Mouse (Mus musculus): ENCODE results near the gene Has1.
"Not testable (repeated sequence)": the region's sequence is repeated elsewhere in the genome, so short reads cannot be mapped to it uniquely, and the experiment has no call there.

Gene Has1

DNA sequence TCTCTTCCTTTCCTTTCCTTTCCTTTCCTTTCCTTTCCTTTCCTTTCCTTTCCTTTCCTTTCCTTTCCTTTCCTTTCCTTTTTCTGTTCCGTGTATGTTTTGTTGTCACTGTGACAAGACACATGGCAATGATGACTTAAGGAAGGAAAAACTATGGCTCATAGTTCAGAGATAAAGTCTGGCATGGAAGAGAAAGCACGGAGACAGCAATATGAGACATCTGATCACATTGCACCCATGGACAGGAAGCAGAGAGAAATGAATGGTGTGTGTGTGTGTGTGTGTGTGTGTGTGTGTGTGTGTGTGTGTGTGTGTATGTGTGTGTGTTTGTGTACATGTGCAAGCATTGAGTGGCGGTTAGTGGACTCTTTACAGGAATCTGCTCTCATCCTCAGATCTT, 10.4 kb downstream of the Has1 start:
- DNase-seq (ENCODE audit: extremely low spot score, low spot score) = not testable (repeated sequence)

DNA sequence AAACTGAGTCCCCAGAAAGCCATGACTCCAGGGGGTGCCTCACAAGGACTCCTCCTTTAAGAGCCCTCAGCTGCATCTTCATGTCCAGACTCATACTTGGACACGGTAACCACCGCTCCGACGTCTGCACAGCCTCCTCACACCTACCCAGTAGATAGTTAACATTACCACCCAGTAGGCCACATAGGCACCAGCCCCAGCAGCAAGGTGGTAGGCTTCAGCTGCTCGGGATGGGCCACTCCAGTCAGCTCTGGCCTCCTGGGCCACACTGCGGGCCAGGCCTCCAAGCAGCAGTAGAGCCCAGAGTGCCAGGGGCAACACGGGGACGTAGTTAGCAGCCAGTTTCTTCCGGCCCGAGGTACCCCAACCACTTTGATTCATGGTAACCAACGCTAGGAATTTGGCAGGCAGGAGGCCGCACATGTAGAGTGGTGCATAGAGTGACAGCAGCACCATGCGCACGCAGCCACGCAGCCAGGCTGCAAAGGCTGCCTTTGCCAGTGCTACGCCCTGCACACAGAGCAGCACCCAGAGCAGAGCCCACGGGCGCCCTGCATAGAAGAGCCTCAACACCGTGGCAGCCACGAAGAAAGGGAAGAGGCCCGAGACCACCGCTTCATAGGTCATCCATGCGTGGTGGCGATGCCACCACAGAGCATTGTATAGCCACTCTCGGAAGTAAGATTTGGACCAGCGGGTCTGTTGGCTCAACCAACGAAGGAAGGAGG, 11.3 kb downstream of the Has1 start:
- no peak for DNase-seq (ENCODE audit: extremely low spot score, low spot score)

DNA sequence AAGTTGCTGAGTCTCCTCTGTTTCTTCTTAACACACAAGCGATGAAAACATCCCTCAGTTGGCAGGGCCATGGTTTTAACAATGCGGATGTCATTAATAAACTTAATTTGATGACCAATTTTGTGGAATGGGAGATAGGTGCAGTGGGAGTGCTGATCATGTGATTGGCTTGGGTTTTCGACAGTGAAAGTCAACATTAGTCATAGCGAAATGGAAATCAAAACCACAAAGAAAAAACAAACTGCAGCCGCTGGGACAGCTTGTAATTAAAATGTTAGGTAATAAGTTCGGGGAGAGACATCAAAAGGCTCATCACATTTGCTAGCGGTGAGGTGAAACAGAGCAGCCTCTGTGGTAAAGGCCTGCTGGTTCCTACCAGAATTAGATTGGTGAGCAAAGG, 14.2 kb downstream of the Has1 start:
- DNase-seq (ENCODE audit: extremely low spot score, low spot score) = no peak

DNA sequence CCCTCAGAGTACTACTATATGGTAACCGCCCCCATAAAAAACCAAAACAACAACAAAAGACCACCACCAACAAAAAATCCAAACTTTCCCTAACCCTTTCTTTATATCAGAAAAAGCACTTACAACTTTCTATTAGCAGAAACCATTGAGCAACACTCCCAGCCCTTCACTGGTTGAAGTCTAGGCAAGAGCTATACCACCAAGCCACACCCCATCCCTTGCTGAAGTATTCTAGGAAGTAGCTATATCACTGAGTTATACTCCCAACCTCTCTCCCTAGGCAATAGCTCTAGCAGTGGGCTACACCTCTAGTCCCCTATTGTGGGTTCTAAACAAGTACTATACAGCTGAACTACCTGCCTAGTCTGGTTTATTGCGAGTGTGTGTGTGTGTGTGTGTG, 15.7 kb downstream of the Has1 start:
- no peak for DNase-seq (ENCODE audit: extremely low spot score, low spot score)

DNA sequence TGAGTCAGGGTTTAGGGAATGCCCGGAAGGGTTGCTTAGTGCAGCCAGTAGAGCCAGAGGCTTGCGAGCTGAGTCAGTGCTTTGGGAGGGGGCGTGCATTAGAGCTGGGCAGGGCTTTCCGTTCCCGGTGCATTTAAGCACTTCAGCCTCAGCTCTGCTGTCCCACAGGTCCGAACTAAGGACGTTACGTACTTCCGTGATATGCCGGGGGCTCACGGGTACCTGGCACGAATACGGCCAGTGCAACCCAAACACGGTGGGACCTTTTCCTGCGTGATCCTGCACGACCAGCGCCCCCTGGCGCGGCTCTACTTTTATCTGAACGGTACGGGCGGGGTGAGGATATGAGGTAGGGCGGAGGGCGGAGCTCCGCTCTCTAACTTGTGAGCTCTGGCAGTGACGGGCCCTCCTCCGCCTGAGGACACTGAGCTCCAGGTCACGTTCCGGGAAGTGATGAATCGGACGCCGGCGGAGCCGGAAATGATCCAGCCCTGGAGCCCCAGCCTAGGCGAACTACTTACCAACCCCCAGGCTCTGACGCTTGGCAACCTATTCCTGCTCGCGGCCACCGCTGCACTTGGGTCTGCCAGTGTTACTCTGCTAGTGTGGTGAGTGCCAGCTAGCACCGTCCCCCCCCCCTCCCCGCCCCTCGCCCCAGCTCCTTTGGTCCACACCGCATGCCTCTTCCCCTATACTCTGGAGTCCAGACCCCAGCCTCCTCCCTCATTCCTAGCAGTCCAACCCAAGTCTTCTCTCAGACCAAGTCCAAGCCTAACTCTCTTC, 16.9 kb downstream of the Has1 start:
- peak; percentile 86 for DNase-seq (ENCODE audit: extremely low spot score, low spot score)

DNA sequence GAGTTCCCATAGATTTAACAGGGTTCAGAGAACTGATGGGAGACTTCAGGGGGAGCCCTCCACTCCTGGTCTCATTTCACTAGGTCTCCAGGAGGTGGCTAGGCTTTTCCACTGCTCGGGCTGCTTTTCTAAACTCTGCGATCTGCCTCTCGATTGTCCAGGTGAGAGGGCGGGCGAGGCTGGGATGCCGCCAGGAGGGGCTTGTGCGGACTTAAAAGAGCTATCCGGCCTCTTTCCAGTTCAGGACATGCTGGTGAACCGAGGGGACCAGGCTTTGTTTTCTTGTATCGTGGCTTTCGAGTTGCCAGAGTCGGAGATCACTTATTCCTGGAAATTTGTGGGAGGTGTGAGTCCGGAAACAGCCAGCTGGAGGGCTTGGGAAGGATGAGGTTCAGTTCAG, 17.6 kb downstream of the Has1 start:
- peak; percentile 46 for DNase-seq (ENCODE audit: extremely low spot score, low spot score)

DNA sequence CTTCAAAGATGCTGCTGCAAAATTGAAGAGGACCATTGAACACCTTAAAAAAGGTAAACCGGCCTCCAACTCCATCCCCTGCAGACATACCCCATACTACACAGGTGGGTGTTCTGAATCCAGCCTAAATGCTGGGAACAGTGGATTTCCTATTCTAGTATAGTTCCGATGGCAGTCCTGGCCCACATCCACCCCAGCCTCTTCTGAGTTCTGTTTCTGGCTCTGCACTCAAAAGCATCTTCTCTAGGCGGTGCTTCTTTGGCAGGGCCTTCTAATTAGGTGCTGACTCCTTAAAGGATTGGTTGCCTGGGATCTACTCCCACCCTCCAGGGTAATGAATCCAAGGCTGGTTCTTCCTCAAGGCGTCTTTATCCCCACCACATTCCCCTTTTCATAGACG, 18.9 kb downstream of the Has1 start:
- no peak for DNase-seq (ENCODE audit: extremely low spot score, low spot score)

DNA sequence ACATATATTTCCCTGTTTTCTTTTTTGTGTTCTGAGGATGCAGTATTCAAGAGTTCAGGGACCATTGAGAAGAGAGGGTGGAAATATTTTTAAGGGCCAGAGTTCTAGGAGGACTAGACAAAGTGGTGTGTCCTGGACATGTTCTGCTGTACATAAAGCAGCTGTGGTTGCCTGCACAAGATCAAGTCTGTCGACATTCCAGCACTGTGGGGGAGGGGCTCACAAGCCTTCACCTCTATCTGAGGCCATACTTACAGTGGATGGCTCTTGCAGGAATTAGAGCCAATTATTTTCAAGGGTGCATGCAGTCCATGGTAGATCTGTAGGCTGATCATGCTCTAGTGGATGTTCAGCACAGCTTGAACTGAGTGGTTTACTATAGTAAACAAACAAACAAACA, 20.1 kb downstream of the Has1 start:
- no peak for DNase-seq (ENCODE audit: extremely low spot score, low spot score)

DNA sequence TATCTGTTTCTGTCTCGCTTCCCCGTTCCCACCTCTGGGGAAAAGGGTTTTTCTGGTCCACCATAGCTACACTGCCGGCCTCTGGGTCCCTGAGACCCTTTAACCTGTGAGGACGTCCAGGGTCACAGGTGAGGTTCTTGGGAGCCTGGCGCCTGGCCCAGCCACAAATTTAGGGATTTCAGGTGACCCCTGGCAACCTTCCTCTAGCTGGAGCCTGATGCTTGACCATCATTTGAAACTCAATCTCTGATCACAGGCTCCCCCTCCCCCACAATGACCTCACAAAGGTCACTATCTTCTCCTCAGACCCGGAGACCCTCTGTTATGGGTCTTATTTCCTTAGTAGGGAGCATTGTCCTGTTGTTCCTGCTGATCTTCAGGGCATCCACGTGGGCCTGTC, 24.3 kb downstream of the Has1 start:
- no peak for DNase-seq (ENCODE audit: extremely low spot score, low spot score)

DNA sequence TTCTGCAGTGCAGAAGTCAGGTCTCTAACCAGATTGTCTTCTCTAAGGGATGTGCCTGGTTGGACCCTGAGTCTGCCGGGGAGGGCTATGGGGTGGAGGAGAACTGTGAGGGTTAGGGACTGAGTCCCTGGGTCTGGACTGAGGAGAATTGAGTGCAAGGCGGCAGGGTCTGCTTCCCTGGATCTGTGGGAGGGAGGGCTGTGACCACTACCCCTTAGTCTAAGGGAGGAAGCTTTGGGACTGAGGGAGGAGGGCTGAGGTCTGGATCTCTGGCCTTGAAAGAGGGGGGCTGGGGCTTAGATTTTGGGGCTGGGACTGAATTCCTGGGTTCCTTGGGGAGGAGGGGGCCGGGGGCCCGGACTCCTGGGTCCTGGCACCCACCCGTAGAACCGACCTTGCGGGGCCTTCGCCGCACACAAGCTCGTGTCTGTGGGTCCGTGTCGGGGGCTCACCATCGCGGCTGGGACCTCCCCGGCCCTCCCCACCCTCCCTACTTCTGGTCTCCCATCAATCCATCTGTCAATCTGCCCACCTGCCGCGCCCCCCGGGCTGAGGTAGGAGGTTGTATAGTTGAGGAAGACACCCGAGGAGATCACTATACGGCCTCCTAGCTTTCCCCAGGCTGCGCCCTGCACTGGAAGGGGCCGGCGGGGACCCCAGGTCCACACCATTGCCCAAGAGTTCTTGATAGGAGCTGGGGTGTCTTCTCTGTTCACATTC, 25.0 kb downstream of the Has1 start:
- DNase-seq (ENCODE audit: extremely low spot score, low spot score) = no peak

DNA sequence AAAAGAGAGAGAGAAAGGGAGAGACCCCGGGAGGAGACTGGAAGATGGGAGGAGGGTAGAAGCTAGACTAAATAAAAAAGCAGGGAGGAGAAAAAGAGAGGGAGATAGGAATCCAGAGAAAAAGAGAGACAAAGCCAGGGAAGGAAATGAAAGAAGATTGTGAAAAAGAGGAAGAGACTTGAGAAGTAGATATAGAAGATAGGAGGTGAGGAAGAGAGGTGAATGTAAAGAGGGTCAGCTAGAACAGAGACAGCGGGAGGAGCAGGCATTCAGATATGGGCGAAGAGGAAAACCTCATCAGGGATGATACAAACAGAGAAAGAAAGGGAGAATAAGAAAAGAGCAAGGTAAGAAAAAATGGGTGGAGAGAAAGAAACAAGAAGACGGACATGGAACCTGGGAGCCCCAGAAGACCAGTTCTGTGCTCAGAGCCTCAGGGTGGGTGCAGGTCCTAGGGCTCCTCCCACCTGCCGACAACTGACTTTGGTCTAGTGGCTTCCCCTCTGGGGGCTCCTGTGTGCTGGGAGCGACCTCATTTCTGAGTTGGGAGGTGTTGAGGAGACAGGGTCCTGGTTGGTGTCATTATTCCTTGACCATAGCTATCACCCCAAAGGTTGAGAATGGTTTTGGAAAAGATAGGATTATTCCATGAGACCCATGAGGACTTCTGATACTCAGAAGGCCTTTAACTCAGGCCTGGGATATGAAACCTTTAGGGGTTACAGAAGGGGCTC, 25.8 kb downstream of the Has1 start:
- DNase-seq (ENCODE audit: extremely low spot score, low spot score) = no peak

DNA sequence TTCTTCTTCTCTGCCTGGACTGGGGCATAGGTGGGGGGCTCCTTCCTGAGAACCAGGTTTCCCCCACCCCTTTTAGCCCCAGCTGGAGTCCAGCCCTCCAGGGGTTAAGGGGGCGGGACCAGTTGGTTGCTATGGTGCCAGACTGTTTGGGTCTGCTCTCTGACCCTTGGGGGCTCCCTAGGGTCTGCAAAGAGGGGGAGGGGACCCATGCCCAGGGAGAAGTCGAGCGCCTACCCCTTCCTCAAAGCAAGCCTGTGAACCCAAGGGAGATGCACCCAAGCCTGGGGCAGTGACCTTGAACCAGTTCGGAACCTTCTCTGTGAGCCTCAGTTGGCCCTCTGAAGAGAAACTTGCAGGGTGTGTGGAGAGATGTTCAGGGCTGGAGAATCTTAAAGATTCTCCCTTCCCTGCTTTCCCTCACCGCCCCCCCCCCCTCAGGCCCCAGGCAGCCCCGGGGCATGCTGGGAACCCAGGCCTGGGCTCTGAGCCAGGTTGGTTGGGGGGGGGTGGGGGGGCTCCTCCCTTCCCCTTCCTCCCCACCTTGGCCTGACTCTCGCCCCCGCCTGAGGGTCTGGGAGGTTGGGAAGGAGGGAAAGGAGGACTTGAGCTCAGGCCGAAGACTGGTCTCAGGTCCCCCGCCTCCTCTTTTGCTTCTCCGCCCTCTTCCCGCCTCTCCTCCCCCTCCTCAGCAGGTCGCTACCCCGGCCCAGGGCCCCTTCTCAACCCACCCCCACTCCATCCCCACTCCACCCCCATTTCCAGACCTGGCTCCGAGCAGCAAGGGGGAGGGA, 26.6 kb downstream of the Has1 start:
- DNase-seq (ENCODE audit: extremely low spot score, low spot score) = peak; percentile 90

DNA sequence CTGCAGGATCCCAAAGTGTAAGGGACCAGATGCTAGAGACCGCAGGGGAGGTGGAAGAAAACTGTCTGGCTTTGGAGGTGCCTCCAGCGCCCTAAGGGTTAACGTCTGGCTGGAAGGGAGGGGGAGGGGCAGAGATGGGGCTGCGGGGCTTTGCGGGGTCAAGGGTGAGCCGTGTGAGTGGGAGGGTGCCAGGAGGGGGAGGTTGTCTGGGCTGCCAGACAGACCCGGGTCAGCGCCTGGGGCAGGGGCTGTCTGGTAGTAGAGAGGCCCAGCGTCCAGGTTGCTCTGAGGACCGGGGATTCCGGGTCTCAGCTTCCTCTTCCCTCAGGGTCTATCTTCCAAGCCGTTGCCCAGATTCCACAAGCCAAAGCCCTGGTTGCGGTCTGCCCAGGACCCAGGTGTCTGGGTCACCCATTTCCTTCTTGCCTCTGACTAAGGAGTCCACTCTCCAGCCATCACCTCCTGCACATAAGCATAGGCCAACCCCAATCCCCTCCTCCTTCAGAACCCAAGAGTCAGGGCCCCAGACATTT, 27.3 kb downstream of the Has1 start:
- peak; percentile 95 for DNase-seq (ENCODE audit: extremely low spot score, low spot score)

DNA sequence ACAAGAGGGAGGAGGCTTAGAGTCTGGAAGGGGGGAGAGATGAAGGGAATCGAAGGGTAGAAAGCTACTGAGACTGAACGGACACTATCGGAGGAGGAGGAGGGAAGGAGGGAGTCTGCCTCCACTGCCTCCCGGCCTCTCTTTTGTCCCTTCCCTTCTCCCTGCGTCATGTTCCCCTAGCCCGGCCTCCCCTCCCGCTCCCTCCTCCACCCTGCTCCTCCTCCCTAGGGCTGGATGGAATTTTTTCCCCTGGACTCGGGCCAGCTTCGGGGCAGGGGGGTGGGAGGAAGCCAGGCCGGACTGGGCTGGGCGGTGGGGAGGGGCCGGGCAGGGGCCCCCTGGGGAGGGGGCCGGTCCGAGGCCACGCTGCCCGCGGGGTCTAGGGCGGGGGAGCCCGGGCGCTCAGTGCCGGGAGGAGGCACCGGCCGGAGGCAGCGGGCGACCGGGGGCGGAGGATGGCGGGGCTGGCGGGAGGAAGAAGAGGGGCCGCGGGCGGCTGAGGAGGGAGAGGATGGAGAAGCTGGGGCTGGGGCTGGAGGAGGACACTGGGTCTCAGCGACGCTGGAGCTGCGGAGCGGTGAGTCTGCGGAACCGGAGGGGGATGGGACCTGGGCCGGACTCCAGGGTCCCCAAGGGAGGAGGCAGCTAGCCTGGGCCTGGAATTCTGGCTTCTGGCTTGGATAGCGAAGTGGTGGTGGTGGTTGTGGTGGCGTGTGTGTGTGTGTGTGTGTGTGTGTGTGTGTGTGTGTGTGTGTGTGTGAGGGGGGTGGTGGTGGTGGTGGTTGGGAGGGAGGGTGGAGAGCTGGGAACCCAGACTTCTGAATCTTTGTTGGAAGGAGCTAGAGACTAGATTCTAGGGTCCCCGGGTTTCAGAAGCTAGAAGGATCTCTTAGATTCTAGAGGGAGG, 28.0 kb downstream of the Has1 start, which contains the start of gene Spaca6:
Gene Spaca6, plus strand, starts transcription at position 408 of the 907 bp plus-strand sequence.
- DNase-seq (ENCODE audit: extremely low spot score, low spot score) = peak; percentile 94

DNA sequence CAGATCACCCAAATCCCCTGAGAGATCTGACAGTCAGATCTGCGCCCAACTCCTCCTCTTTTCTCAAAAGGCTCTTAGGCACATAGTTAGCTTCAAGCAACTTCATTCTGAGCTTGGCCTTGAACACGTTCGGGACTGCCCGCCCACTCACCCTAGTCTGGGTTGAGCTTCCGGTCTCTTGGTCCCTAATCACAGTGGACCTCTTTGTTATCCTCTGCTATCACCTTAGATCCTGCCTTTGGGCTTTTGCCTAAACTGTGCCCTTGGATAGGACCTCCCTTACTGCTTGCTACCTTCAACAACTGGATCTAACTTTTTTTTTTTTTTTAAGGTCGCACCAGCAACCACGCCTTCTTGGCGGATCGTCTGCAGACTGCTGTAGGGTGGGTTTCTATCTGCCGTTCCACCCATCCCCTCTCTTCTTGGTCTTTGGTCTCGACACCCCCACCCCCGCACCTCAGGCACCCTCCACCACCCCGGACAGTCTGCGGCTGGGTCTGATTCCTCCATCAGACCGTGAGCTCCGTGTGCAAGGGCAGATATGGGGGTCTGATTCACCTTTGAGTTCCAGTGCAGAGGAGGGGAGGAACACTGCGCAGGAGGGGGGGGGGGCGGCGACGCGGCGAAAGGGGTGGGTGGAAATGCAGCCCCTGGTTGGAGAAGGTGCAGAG, 28.9 kb downstream of the Has1 start:
- DNase-seq (ENCODE audit: extremely low spot score, low spot score) = peak; percentile 73

DNA sequence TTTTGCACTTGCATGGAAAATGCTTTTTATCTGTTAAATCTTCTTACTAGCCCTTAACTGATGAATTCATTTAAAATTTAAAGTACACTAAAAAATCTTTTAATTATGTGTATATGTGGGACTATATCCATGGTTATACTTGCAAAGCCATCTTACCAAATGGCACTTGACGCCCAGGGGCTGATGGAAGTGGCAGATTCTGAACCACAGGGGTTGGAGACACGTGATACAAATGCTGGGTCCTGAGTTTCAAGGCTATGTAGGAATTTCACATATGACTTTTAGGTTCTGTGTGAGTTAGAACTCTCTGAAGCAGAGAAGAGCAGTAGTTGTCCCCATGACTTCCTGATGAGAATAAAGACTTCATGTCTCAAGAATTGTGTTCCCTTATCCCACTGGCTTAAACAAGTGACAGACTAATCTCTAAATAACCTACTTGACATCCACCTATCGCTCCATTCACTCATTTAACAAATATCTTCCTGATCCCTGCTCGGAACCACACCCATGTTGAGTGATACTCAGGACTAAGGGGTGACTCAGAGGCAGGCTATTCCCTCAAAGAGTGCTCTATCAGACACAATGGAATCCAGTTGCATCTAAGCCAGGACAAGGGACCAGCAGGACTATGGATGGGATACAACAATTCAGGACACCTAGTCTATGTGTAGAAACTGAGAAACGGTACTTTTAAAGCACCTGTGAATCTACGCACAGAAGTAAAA, 31.2 kb downstream of the Has1 start:
- no peak for DNase-seq (ENCODE audit: extremely low spot score, low spot score)

DNA sequence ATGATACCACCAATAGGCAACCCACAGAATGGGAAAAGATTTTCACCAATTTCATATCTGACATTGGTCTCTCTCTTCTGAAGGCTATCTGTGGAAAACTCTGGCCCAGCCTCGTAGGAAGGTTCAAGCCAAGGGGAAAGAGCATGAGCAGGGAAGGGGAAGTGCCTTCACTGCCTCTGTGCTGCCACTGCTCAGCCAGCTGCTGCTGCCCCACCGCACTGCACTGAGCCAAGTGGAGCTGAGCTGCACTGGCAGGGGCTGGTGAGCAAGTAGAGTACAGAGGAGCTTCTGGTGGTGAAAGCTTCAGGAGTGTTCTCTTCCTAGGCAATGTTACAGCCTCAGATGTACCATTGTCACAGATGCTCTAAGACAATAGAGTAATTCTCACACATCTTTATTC, 59.5 kb downstream of the Has1 start:
- DNase-seq (ENCODE audit: extremely low spot score, low spot score) = no peak

Measured in neural tube, embryonic 10.5 days (tissue).